Mouse (Mus musculus): ENCODE results near the gene Sys1. TPM values are rescaled to one million over a fixed set of nuclear protein-coding genes. Genes with fewer than 3 reads are reported as not detected.

Sys1 gene
- polyA plus RNA-seq, 1 experiment from 2014 or later = 76.9 TPM

DNA sequence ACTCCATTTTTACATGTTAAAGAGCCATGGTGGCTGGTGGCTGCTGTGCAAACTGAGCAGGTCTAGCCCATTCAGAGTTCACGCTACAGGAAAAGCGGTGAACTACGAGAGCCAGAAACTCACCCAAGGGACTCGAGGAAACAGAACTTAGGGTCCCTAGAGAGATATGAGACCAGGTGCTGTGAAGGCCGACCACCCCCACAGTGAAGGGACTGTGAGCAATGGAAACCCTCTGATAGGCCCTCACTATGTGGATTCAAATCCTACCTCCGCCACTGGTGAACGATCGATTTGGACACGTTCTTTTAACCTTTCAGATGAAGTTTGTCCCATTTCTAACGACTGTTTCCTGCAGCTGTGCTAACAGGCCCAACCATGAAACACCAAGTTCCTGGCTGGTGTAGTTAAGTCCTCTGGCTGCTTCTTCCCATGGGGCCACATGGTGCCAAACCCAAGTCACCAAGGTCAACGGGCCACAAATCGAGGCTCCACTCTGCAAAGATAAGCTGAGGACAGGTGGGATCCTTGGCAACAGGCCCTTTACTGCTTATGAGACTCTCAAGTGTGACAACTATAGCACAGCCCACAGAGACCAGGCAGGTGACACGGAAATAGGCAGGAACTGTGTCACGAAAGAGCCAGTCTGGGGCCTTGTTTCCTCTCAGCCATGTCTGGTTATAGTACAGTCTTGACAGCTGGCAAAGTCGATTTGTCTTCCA is 33.9 kb upstream of the Sys1 start:
- Histone ChIP-seq H3K27me3 (replicated peaks; ENCODE audit: control insufficient read depth, insufficient read depth, low read length) (no peaks in the 10 kb centered on the region), H3K4me1 (replicated peaks; ENCODE audit: control insufficient read depth, insufficient read depth, low read length) (0 out of 2 replicates have a peak, but pooled peaks cover 2% of the 10 kb centered on the region), H3K4me3 (replicated peaks; ENCODE audit: low read length) (no peak overlapping the region), H3K36me3 (ENCODE audit: control insufficient read depth, insufficient read depth) (no peaks in the 10 kb centered on the region), H3K4me2 (ENCODE audit: low read length) (no peak overlapping the region), H3K27ac (ENCODE audit: low read length) (no peak overlapping the region), H3K9me3 (ENCODE audit: control insufficient read depth, low read length) (no peaks in the 10 kb centered on the region), H3K9ac (replicated peaks; ENCODE audit: low read depth, low read length) (no peak overlapping the region)
- WGBS = 91% methylated on average over 15 of the region's 15 CpGs
- no peak for ATAC-seq

DNA sequence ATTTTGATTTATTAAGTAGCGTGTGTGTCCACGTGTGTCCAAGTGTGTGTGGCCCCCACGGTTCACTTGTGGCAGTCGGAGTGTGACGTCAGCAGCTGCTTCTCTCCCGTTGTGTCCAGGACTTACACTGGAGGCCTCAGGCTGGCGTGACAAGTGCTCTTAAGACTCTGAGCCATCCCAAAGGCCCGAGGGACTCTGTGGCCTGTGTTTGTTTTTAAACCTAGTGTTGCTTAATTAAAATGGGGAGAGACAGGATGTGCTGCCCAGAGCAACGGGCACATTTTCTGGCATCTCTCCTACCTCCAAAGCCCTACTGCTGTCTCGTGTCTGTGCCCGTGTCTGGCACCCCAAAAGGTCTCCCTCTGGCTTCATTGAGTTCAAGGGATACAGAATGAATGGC is 33.3 kb upstream of the Sys1 start:
- H3K27me3 ChIP-seq (replicated peaks; ENCODE audit: control insufficient read depth, insufficient read depth, low read length) = no peaks in the 10 kb centered on the region
- H3K9ac ChIP-seq (replicated peaks; ENCODE audit: low read depth, low read length) = no peak overlapping the region
- 93% methylated on average over 11 of the region's 11 CpGs for WGBS
- no peaks in the 10 kb centered on the region for H3K9me3 ChIP-seq (ENCODE audit: control insufficient read depth, low read length)
- ATAC-seq = no peak
- H3K4me2 ChIP-seq (ENCODE audit: low read length) = no peak overlapping the region
- H3K4me1 ChIP-seq (replicated peaks; ENCODE audit: control insufficient read depth, insufficient read depth, low read length) = 0 out of 2 replicates have a peak, but pooled peaks cover 2% of the 10 kb centered on the region
- H3K27ac ChIP-seq (ENCODE audit: low read length) = no peak overlapping the region
- no peaks in the 10 kb centered on the region for H3K36me3 ChIP-seq (ENCODE audit: control insufficient read depth, insufficient read depth)
- no peak overlapping the region for H3K4me3 ChIP-seq (replicated peaks; ENCODE audit: low read length)

DNA sequence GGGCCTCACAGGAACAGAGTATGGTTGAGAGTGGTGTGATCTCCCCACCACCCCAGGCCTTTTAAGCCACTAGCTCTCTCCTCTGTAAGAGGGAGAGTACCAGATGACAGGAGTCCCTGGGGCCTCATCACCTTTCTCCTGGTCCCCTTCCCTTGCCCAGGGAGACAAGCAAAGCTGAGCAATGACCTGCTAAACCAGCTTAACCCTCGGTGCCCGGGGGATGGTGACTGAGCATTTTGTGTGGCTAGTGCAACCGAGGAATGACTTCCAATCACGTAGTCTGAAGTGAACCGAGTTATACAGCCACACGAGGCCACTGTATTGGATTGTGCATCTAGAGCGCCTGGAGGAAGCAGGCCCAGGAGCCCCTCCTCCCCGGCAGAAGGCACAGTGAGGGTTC is 32.4 kb upstream of the Sys1 start:
- 95% methylated on average over 8 of the region's 8 CpGs for WGBS
- 0 out of 2 replicates have a peak, but pooled peaks cover 2% of the 10 kb centered on the region for H3K4me1 ChIP-seq (replicated peaks; ENCODE audit: control insufficient read depth, insufficient read depth, low read length)
- ATAC-seq = no peak
- no peaks in the 10 kb centered on the region for H3K36me3 ChIP-seq (ENCODE audit: control insufficient read depth, insufficient read depth)
- no peak overlapping the region for H3K9ac ChIP-seq (replicated peaks; ENCODE audit: low read depth, low read length)
- H3K27ac ChIP-seq (ENCODE audit: low read length) = no peak overlapping the region
- no peak overlapping the region for H3K4me3 ChIP-seq (replicated peaks; ENCODE audit: low read length)
- no peak overlapping the region for H3K4me2 ChIP-seq (ENCODE audit: low read length)
- no peaks in the 10 kb centered on the region for H3K9me3 ChIP-seq (ENCODE audit: control insufficient read depth, low read length)
- H3K27me3 ChIP-seq (replicated peaks; ENCODE audit: control insufficient read depth, insufficient read depth, low read length) = no peaks in the 10 kb centered on the region

DNA sequence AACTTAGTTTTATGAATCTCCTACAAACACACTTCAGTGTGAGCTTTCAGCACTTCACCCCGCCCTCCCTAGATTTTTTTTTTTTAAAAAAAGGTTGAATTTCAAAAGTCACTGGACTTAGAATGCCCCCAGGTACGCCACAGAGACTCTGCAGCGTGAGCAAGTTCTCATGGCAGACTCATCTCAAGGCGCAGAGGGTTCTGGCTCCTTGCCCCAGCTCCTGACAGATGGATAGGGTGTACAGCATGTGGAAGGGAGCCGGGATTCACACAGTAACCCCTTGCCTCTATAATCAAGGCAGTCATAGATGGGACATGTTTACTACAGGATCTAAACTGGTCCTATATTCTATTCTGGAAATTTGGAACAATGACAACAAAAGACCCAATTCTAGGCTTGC is 31.4 kb upstream of the Sys1 start:
- WGBS = 77% methylated on average over 5 of the region's 5 CpGs

DNA sequence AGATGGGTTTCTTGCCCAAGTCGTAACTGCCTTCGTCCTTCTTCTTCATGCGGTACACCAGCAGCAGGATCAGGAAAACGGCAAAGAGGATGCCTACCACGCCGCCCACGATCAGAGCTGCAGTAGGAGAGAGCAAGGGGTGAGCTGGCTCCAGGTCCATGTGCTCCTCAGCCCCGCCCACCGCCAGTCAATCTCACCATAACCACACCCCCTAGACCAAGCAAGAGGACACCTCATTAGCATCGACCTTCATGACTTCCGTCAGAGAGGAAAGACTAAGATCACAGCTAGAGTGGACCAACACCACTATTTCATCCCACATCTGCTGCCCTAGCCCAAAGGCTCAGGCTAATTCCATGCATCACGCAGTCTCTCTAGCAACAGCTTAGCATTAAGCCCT is 30.6 kb upstream of the Sys1 start:
- Histone ChIP-seq H3K36me3 (ENCODE audit: control insufficient read depth, insufficient read depth) (no peaks in the 10 kb centered on the region), H3K4me2 (ENCODE audit: low read length) (no peak overlapping the region), H3K27ac (ENCODE audit: low read length) (no peak overlapping the region), H3K4me1 (replicated peaks; ENCODE audit: control insufficient read depth, insufficient read depth, low read length) (0 out of 2 replicates have a peak, but pooled peaks cover 2% of the 10 kb centered on the region), H3K9ac (replicated peaks; ENCODE audit: low read depth, low read length) (no peak overlapping the region), H3K27me3 (replicated peaks; ENCODE audit: control insufficient read depth, insufficient read depth, low read length) (no peaks in the 10 kb centered on the region), H3K4me3 (replicated peaks; ENCODE audit: low read length) (no peak overlapping the region), H3K9me3 (ENCODE audit: control insufficient read depth, low read length) (no peaks in the 10 kb centered on the region)
- 31% methylated on average over 12 of the region's 12 CpGs for WGBS
- ATAC-seq = no peak

More for the DNA sequence above, 31.4 kb upstream of the Sys1 start:
- no peak for ATAC-seq
- H3K4me2 ChIP-seq (ENCODE audit: low read length) = no peak overlapping the region
- no peak overlapping the region for H3K9ac ChIP-seq (replicated peaks; ENCODE audit: low read depth, low read length)
- H3K27ac ChIP-seq (ENCODE audit: low read length) = no peak overlapping the region
- H3K36me3 ChIP-seq (ENCODE audit: control insufficient read depth, insufficient read depth) = no peaks in the 10 kb centered on the region
- H3K4me3 ChIP-seq (replicated peaks; ENCODE audit: low read length) = no peak overlapping the region
- no peaks in the 10 kb centered on the region for H3K9me3 ChIP-seq (ENCODE audit: control insufficient read depth, low read length)
- H3K27me3 ChIP-seq (replicated peaks; ENCODE audit: control insufficient read depth, insufficient read depth, low read length) = no peaks in the 10 kb centered on the region
- H3K4me1 ChIP-seq (replicated peaks; ENCODE audit: control insufficient read depth, insufficient read depth, low read length) = 0 out of 2 replicates have a peak, but pooled peaks cover 2% of the 10 kb centered on the region

DNA sequence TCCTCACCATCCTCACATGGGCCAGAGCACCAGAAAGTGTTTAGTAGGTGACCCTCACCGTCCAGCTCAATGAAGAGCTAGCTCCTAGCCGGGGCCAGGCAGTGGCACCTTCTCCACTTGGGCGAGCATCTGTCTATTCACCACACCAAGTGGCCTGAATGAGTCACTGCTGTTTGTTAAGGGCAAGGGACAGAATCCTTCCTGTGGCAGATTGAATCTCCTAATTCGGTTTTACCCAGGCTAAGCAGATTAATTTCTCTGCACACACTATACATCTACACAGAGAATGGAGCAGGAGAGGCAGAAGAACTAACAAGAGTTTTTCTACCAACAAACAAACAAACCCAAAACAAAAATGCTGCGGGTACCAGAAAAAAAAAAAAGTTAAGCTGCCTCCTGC is 29.8 kb upstream of the Sys1 start:
- no peak overlapping the region for H3K4me2 ChIP-seq (ENCODE audit: low read length)
- no peak for ATAC-seq
- WGBS = 78% methylated on average over 5 of the region's 5 CpGs

DNA sequence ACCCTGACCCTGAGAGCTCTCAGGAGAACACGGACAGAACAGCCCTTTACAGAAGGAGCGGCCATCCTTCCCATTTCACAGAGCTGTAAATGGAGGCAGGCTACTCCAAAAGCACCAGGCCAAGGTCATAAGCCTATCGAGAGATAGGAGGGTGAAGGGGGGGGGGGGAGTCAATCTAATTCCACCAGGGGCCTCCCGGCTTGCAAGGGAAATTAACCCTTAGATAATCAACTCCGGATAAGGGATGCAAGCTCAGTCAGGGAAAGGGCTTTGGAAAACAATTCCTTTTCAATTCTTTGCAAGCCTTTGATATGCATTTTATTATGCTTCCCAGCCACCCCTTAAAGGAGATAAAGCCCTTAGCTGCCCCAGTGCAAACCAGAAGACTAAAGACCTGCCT is 28.3 kb upstream of the Sys1 start:
- ATAC-seq = no peak
- 43% methylated on average over 5 of the region's 5 CpGs for WGBS

More for the DNA sequence above, 29.8 kb upstream of the Sys1 start:
- no peak overlapping the region for H3K9ac ChIP-seq (replicated peaks; ENCODE audit: low read depth, low read length)
- no peaks in the 10 kb centered on the region for H3K27me3 ChIP-seq (replicated peaks; ENCODE audit: control insufficient read depth, insufficient read depth, low read length)
- no peaks in the 10 kb centered on the region for H3K9me3 ChIP-seq (ENCODE audit: control insufficient read depth, low read length)
- no peak overlapping the region for H3K27ac ChIP-seq (ENCODE audit: low read length)
- no peaks in the 10 kb centered on the region for H3K36me3 ChIP-seq (ENCODE audit: control insufficient read depth, insufficient read depth)
- 0 out of 2 replicates have a peak, but pooled peaks cover 2% of the 10 kb centered on the region for H3K4me1 ChIP-seq (replicated peaks; ENCODE audit: control insufficient read depth, insufficient read depth, low read length)
- no peak overlapping the region for H3K4me3 ChIP-seq (replicated peaks; ENCODE audit: low read length)

DNA sequence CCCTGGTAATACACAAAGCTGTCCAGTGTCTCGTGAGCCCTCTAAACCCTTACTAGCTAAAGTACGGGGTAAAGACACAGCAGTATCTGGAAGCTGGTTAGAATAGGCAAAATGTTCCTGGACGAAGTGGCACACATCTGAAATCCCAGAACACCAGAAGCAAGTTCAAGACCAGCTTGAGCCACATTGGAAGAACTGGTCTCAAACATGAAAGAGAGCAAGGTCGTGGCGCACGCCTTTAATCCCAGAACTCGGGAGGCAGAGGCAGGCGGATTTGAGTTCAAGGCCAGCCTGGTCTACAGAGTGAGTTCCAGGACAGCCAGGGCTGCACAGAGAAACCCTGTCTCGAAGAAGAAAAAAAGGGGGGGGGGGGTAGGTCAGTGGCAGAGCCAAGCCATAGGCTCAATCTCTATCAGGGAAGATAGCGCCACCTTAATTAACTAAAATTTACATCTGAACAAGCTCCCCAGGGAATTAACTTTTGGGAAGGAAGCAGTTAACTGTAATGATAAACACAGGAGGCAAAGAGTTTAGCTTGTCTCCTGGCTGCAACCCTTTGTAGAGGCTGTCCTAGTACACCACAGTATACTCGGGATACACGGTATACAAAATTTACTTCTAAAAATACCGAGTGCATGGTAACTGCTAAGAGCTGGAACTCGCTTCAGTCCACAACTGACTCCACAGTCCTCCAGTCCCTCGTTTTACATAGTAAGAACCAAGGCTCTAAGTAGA is 26.7 kb upstream of the Sys1 start:
- Histone ChIP-seq H3K9me3 (ENCODE audit: control insufficient read depth, low read length) (no peaks in the 10 kb centered on the region), H3K27ac (ENCODE audit: low read length) (no peak overlapping the region), H3K36me3 (ENCODE audit: control insufficient read depth, insufficient read depth) (no peaks in the 10 kb centered on the region), H3K4me3 (replicated peaks; ENCODE audit: low read length) (no peak overlapping the region), H3K4me1 (replicated peaks; ENCODE audit: control insufficient read depth, insufficient read depth, low read length) (0 out of 2 replicates have a peak, but pooled peaks cover 2% of the 10 kb centered on the region), H3K4me2 (ENCODE audit: low read length) (no peak overlapping the region), H3K9ac (replicated peaks; ENCODE audit: low read depth, low read length) (no peak overlapping the region), H3K27me3 (replicated peaks; ENCODE audit: control insufficient read depth, insufficient read depth, low read length) (no peaks in the 10 kb centered on the region)
- 41% methylated on average over 15 of the region's 15 CpGs for WGBS
- no peak for ATAC-seq

More for the DNA sequence above, 28.3 kb upstream of the Sys1 start:
- Histone ChIP-seq H3K4me1 (replicated peaks; ENCODE audit: control insufficient read depth, insufficient read depth, low read length) (0 out of 2 replicates have a peak, but pooled peaks cover 2% of the 10 kb centered on the region), H3K36me3 (ENCODE audit: control insufficient read depth, insufficient read depth) (no peaks in the 10 kb centered on the region), H3K9me3 (ENCODE audit: control insufficient read depth, low read length) (no peaks in the 10 kb centered on the region), H3K9ac (replicated peaks; ENCODE audit: low read depth, low read length) (no peak overlapping the region), H3K4me3 (replicated peaks; ENCODE audit: low read length) (no peak overlapping the region), H3K27ac (ENCODE audit: low read length) (no peak overlapping the region), H3K27me3 (replicated peaks; ENCODE audit: control insufficient read depth, insufficient read depth, low read length) (no peaks in the 10 kb centered on the region), H3K4me2 (ENCODE audit: low read length) (no peak overlapping the region)

DNA sequence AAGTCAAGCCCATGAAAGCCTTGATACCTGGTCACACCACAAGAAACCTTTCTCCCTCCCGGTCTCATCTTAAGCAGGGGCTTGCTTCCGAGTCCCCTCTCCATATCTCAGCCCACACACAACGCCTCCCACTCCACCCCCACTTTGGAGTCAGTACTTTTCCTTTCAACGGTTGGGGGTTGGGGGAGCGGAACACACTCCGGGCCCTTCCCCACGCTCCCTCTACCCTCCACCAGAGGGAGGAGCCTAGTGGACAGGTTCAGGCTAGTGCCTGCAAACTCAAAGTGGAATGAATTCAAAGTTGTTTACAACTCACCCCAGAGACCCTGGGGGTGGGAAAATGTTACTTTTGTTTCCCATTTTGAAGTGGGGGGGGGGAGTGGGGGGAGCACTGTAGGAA is 26.1 kb upstream of the Sys1 start:
- H3K4me1 ChIP-seq (replicated peaks; ENCODE audit: control insufficient read depth, insufficient read depth, low read length) = no peaks in the 10 kb centered on the region
- H3K9ac ChIP-seq (replicated peaks; ENCODE audit: low read depth, low read length) = no peak overlapping the region
- H3K27me3 ChIP-seq (replicated peaks; ENCODE audit: control insufficient read depth, insufficient read depth, low read length) = no peaks in the 10 kb centered on the region
- 14% methylated on average over 7 of the region's 7 CpGs for whole genome bisulfite sequencing
- no peaks in the 10 kb centered on the region for H3K36me3 ChIP-seq (ENCODE audit: control insufficient read depth, insufficient read depth)
- no peaks in the 10 kb centered on the region for H3K9me3 ChIP-seq (ENCODE audit: control insufficient read depth, low read length)
- H3K27ac ChIP-seq (ENCODE audit: low read length) = no peak overlapping the region
- no peak for ATAC-seq
- no peak overlapping the region for H3K4me2 ChIP-seq (ENCODE audit: low read length)
- H3K4me3 ChIP-seq (replicated peaks; ENCODE audit: low read length) = no peak overlapping the region
